Mouse (Mus musculus): ENCODE measurements around the gene Tnfrsf21.

Gene Tnfrsf21

GRCm38 (mm10) chr17:43016371-43017331 is at the start of gene Tnfrsf21:
Tnfrsf21 (plus strand) TSS chr17:43016555.
- peak; percentile 90 to 93 for DNase-seq

GRCm38 (mm10) chr17:42968174-42968573 is 48.2 kb upstream of the Tnfrsf21 start:
- no peak for DNase-seq

GRCm38 (mm10) chr17:42975312-42975996 is 40.9 kb upstream of the Tnfrsf21 start:
- no peak for DNase-seq

- DNase-seq = no peak
Measured at GRCm38 (mm10) chr17:42977766-42978165, 38.6 kb upstream of the Tnfrsf21 start.

GRCm38 (mm10) chr17:42978345-42978744 is 38.0 kb upstream of the Tnfrsf21 start:
- no peak for DNase-seq

GRCm38 (mm10) chr17:42981806-42982205 is 34.5 kb upstream of the Tnfrsf21 start:
- no peak for DNase-seq

GRCm38 (mm10) chr17:42982568-42982967 is 33.8 kb upstream of the Tnfrsf21 start:
- DNase-seq = no peak

GRCm38 (mm10) chr17:42985837-42986589 is 30.3 kb upstream of the Tnfrsf21 start:
- DNase-seq = no peak

GRCm38 (mm10) chr17:42987692-42988091 is 28.7 kb upstream of the Tnfrsf21 start:
- no peak for DNase-seq

- DNase-seq = no peak
Measured at GRCm38 (mm10) chr17:42989981-42990380, 26.4 kb upstream of the Tnfrsf21 start.

GRCm38 (mm10) chr17:42991112-42991511 is 25.2 kb upstream of the Tnfrsf21 start:
- DNase-seq = no peak

GRCm38 (mm10) chr17:42999446-42999977 is 16.8 kb upstream of the Tnfrsf21 start:
- DNase-seq = no peak

GRCm38 (mm10) chr17:43000598-43000997 is 15.8 kb upstream of the Tnfrsf21 start:
- DNase-seq = no peak

- peak; percentile 45 to 48 for DNase-seq
Measured at GRCm38 (mm10) chr17:43012718-43013117, 3.6 kb upstream of the Tnfrsf21 start.

- DNase-seq = peak; percentile 29 to 56
Measured at GRCm38 (mm10) chr17:43017341-43018052, 1.1 kb downstream of the Tnfrsf21 start.

- no peak for DNase-seq
Measured at GRCm38 (mm10) chr17:43018071-43018470, 1.7 kb downstream of the Tnfrsf21 start.

GRCm38 (mm10) chr17:43019660-43020059 is 3.3 kb downstream of the Tnfrsf21 start:
- no peak for DNase-seq

- DNase-seq = no peak
Measured at GRCm38 (mm10) chr17:43021017-43021416, 4.7 kb downstream of the Tnfrsf21 start.

- no peak for DNase-seq
Measured at GRCm38 (mm10) chr17:43022056-43022455, 5.7 kb downstream of the Tnfrsf21 start.

GRCm38 (mm10) chr17:43023637-43024217 is 7.4 kb downstream of the Tnfrsf21 start:
- no peak for DNase-seq

GRCm38 (mm10) chr17:43024531-43024930 is 8.2 kb downstream of the Tnfrsf21 start:
- DNase-seq = no peak

GRCm38 (mm10) chr17:43025048-43025447 is 8.7 kb downstream of the Tnfrsf21 start:
- no peak for DNase-seq
